Mouse (Mus musculus): ENCODE results near the gene Gpatch8.

DNA sequence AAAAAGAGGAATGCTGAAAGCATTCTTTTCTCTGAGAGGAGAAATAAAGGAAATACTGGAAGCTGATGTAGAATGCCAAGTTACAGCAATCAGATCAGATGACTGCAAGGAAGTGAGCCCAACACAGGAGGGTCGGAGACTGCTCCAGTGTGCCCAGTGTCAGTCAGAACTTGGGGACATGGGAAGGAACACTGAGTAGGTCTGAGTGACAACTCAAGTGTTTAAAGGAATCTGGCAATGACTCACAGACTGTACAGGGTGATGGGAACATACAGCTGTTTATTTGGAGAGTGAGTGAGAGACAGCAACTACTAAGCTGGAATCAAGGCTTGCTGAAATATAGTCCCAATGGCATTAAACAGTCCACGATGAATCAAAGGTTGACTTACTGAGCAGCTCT is 60.0 kb downstream of the Gpatch8 start:
- TF ChIP-seq CTCF (IDR thresholded peaks at IDR 0.05) (no peak), POLR2A (IDR thresholded peaks at IDR 0.05; ENCODE audit: insufficient read depth, low read depth, low read length) (no peak)
